Mouse (Mus musculus) G1E (cell line): ENCODE data around the gene Pheta1.

Experiments
- GATA1 ChIP-seq: IDR thresholded peaks from 2 replicates; pipeline ENCODE4 v1.6.1; 2012; ENCODE audit warnings: borderline replicate concordance, low read length, inconsistent platforms, mixed read lengths
- TAL1 ChIP-seq: conservative IDR thresholded peaks from 2 replicates; pipeline ENCODE4 v1.6.1; 2012; ENCODE audit warnings: low read depth, low read length, inconsistent platforms, mixed read lengths

DNA sequence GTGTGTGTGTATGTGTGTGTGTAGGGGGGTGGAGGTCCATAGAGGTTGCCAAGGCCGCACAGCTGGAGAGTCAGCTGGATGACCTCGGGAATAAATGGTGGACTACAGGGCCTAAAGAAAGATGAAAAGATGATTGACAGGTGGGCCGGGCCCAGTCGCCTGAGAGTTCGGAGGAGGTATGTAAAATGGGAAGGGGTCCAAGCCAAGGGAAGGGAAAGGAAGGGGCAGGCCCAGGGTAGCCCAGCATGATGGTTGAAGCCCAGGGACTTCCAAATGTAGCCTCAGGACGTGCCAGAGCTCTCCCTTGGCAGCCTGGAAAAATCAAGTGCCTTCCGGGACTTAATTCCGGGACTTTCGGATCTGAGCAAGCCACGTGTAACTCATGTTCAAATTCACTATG, 6.0 kb downstream of the Pheta1 start:
- TF ChIP-seq GATA1 (no peak), TAL1 (no peak)
